Mouse (Mus musculus) limb, embryonic 12.5 days (tissue): Measurements from ENCODE around the gene Gm29110. TPM values are rescaled to one million over a fixed set of nuclear protein-coding genes. Genes with fewer than 3 reads are reported as not detected.
"Not testable (repeated sequence)": the region's sequence is repeated elsewhere in the genome, so short reads cannot be mapped to it uniquely, and the experiment has no call there.

Experiments
- ATAC-seq: fragments of 200-750 bp; cut with Nextera tagmentation; 2 replicates; pipeline ENCODE4 v1.8.0; 2017; ENCODE audit warnings: low read depth, moderate TSS enrichment; ENCODE audit not compliant: insufficient number of reproducible peaks, insufficient read depth, low FRiP score, low TSS enrichment
- H3K27ac ChIP-seq: fragments of 300-500 bp; sonication (generic); 2 replicates; pipeline ENCODE4 v1.5.1; 2016; ENCODE audit warnings: mild to moderate bottlenecking, moderate library complexity
- H3K27me3 ChIP-seq: fragments of 300-500 bp; sonication (generic); 2 replicates; pipeline ENCODE4 v1.6.1; 2016; ENCODE audit warnings: mild to moderate bottlenecking, moderate library complexity
- H3K36me3 ChIP-seq: fragments of 300-500 bp; sonication (generic); 2 replicates; pipeline ENCODE4 v1.6.1; 2016; ENCODE audit warnings: mild to moderate bottlenecking, moderate library complexity
- H3K4me1 ChIP-seq: fragments of 300-500 bp; sonication (generic); replicated peaks from 2 replicates; pipeline ENCODE4 v1.6.1; 2016
- H3K4me2 ChIP-seq: fragments of 300-500 bp; sonication (generic); 2 replicates; pipeline ENCODE4 v1.6.1; 2016; ENCODE audit warnings: mild to moderate bottlenecking, moderate library complexity
- H3K4me3 ChIP-seq: fragments of 300-500 bp; sonication (generic); replicated peaks from 2 replicates; pipeline ENCODE4 v1.5.1; 2016; ENCODE audit warnings: mild to moderate bottlenecking
- H3K9ac ChIP-seq: fragments of 300-500 bp; sonication (generic); replicated peaks from 2 replicates; pipeline ENCODE4 v1.6.1; 2016; ENCODE audit warnings: mild to moderate bottlenecking, moderate library complexity
- H3K9me3 ChIP-seq: fragments of 300-500 bp; sonication (generic); 2 replicates; pipeline ENCODE4 v1.6.1; 2016; ENCODE audit warnings: mild to moderate bottlenecking, moderate library complexity
- WGBS: fragments of 180-500 bp; shearing (Covaris S2); methylation state at CpG from one replicate; pipeline ENCODE4 v1.1.7; 2016; 5-methylcytosine and 5-hydroxymethylcytosine counted together
- polyA plus RNA-seq: library from polyadenylated mRNA; unstranded; fragments of >200 nt; fragmentation: Nextera tagmentation; extraction: Ambion mirVana; gene quantifications from 2 replicates; pipeline ENCODE4 v1.2.1, GENCODE M21; 2016

Gene Gm29110
- not detected in 2 replicates for polyA plus RNA-seq

GRCm38 (mm10) chrY:74470231-74470630, at the start of gene Gm29110:
Gene Gm29110, plus strand, starts transcription at chrY:74470531.
- not testable (repeated sequence) for ATAC-seq, H3K4me2 ChIP-seq, H3K36me3 ChIP-seq, H3K9ac ChIP-seq, H3K27me3 ChIP-seq, H3K4me3 ChIP-seq, H3K4me1 ChIP-seq, H3K9me3 ChIP-seq, H3K27ac ChIP-seq
- WGBS = 96% methylated on average over 5 of the region's 6 CpGs

Other genes starting within 250 kb of the Gm29110 start
- not detected in 2 replicates for gene Gm21913, start 153.4 kb downstream of the Gm29110 start, polyA plus RNA-seq